In the genomic region with DNA sequence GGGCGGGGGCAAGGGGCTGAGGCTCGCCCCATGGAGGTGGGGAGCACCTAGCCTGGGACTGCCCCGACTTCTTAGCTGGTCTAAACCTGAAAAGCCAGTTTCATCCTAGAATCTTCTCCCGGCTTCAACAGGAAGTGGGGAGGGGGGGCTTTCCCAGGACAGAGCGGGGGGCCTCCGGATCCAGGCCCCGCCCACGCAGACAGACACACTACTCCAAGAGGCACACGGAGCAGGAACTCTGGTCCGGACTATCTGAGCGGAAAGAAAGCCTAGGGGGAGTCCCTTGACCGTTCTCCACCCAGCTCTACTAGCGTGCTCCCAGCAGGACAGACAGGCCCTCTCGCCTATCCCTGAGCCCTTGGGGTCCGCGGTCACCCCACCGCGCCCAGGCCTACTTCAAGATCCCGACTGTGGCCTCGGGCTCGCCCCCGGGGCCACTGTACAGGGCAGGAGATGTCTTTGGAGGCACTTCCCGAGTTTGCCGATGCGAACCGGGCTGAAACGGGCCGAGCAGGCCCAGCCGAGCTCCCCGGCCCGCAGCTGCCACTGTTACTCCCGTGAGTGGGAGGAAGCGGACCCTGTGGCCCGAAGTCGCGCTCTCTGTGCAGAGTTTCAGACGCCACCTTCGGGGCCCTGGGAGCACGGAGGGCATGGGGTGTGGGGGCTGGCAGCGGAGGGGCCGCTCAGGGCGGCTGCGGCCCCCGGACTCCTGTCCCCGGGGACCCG, we compare ENCODE assay signal across 8 mouse cellular contexts. TPM values are rescaled to one million over a fixed set of nuclear protein-coding genes. Genes with fewer than 3 reads are reported as not detected.
A peak's percentile ranks its signal among the peaks of the same experiment; 100 is the strongest.
DNase-seq lines count a peak whose midpoint lies in the region; ATAC-seq lines count a peak whose summit lies in the region.

No protein-coding gene starts in this region.

- H3K4me3 ChIP-seq in forebrain, embryonic 13.5 days: peak overlapping the region; percentile 62
- peak overlapping the region; percentile 72 for H3K4me3 ChIP-seq in liver, embryonic 11.5 days (ENCODE audit: low read depth, low read length)
- peak overlapping the region; percentile 85 for H3K4me3 ChIP-seq in neural tube, embryonic 11.5 days (ENCODE audit: low read depth, low read length)

- H3K9me3 ChIP-seq in forebrain, embryonic 13.5 days (replicated peaks): no peaks in the 10 kb centered on the region
- H3K9me3 ChIP-seq in liver, embryonic 11.5 days (ENCODE audit: control insufficient read depth, low read length): 0 out of 2 replicates have a peak, but pooled peaks cover 3% of the 10 kb centered on the region
- H3K9me3 ChIP-seq in neural tube, embryonic 11.5 days (ENCODE audit: control insufficient read depth, low read length): no peaks in the 10 kb centered on the region

- peak; percentile 39 for DNase-seq in cerebellum, adult 8-10 months
- no peak for DNase-seq in cerebellum, postnatal 4 days (ENCODE audit: low spot score in 2 of 2)
- DNase-seq in adipocyte (ENCODE audit: low spot score): peak; percentile 90
- DNase-seq in heart, postnatal 4 days: peak; percentile 77
- peak; percentile 67 for DNase-seq in liver, embryonic 11.5 days (ENCODE audit: low spot score)
- peak; percentile 64 for DNase-seq in neural tube, embryonic 11.5 days (ENCODE audit: low spot score)

- no peaks in the 10 kb centered on the region for H3K36me3 ChIP-seq in forebrain, embryonic 13.5 days (ENCODE audit: poor library complexity, severe bottlenecking)
- H3K36me3 ChIP-seq in liver, embryonic 11.5 days (ENCODE audit: control insufficient read depth, insufficient read depth, low read length): no peaks in the 10 kb centered on the region
- no peaks in the 10 kb centered on the region for H3K36me3 ChIP-seq in neural tube, embryonic 11.5 days (ENCODE audit: control insufficient read depth, insufficient read depth, low read length)

- peak overlapping the region; percentile 51 for H3K27ac ChIP-seq in forebrain, embryonic 13.5 days
- H3K27ac ChIP-seq in liver, embryonic 11.5 days (ENCODE audit: low read depth, low read length): peak overlapping the region; percentile 77
- H3K27ac ChIP-seq in neural tube, embryonic 11.5 days (ENCODE audit: low read depth, low read length): peak overlapping the region; percentile 40

- H3K27me3 ChIP-seq in forebrain, embryonic 13.5 days: peaks cover 51% of the 10 kb centered on the region
- peaks cover 46% of the 10 kb centered on the region for H3K27me3 ChIP-seq in liver, embryonic 11.5 days (replicated peaks; ENCODE audit: control insufficient read depth, insufficient read depth, low read length)
- peaks cover 6% of the 10 kb centered on the region; the same call in 1 of the 2 replicates for H3K27me3 ChIP-seq in neural tube, embryonic 11.5 days (ENCODE audit: control insufficient read depth, insufficient read depth, low read length)

- ATAC-seq in forebrain, embryonic 13.5 days: peak; percentile 17; the same call in 1 of the 2 replicates
- peak; percentile 40 for ATAC-seq in liver, embryonic 11.5 days (replicated peaks; ENCODE audit: low FRiP score)
- peak; percentile 22 for ATAC-seq in neural tube, embryonic 11.5 days (ENCODE audit: insufficient read depth, low FRiP score, low TSS enrichment)
- no peak for ATAC-seq in erythroid progenitor cell, adult 5-6 weeks (replicated peaks; ENCODE audit: low FRiP score, poor library complexity, severe bottlenecking)

- 1% methylated on average over 45 of the region's 46 CpGs for WGBS in forebrain, embryonic 13.5 days
- under 1% methylated on average over 44 of the region's 46 CpGs for WGBS in liver, embryonic 11.5 days
- WGBS in neural tube, embryonic 11.5 days: under 1% methylated on average over 46 of the region's 46 CpGs

- peak overlapping the region; percentile 74 for H3K9ac ChIP-seq in forebrain, embryonic 13.5 days
- H3K9ac ChIP-seq in liver, embryonic 11.5 days (ENCODE audit: low read depth, low read length): peak overlapping the region; percentile 75
- peak overlapping the region; percentile 89 for H3K9ac ChIP-seq in neural tube, embryonic 11.5 days (ENCODE audit: low read length)

- peak overlapping the region; percentile 99 for H3K4me2 ChIP-seq in forebrain, embryonic 13.5 days
- peak overlapping the region; percentile 90 for H3K4me2 ChIP-seq in liver, embryonic 11.5 days
- H3K4me2 ChIP-seq in neural tube, embryonic 11.5 days (ENCODE audit: low read depth): peak overlapping the region; percentile 99

- H3K4me1 ChIP-seq in forebrain, embryonic 13.5 days: peaks cover 49% of the 10 kb centered on the region
- H3K4me1 ChIP-seq in liver, embryonic 11.5 days (replicated peaks; ENCODE audit: control insufficient read depth, insufficient read depth, low read length): peaks cover 45% of the 10 kb centered on the region
- H3K4me1 ChIP-seq in neural tube, embryonic 11.5 days (ENCODE audit: control insufficient read depth, insufficient read depth, low read length): peaks cover 17% of the 10 kb centered on the region

RNA-seq across cellular contexts. Expression of gene Rhbdf1, which starts 0.7 kb away (rescaled TPM):
- 9.7 and 12.3 TPM in 2 replicates for polyA plus RNA-seq in forebrain, embryonic 13.5 days (2015; fragmentation: Nextera tagmentation; extraction: Ambion mirVana)
- 10 to 100 TPM; 31.9 to 33.0 TPM for total RNA-seq in heart, postnatal 4 days (2021)
- 16.9 and 19.1 TPM in 2 replicates for polyA plus RNA-seq in liver, embryonic 11.5 days (2014; fragmentation: Nextera tagmentation; extraction: Ambion mirVana)
- polyA plus RNA-seq in neural tube, embryonic 11.5 days (2014; fragmentation: Nextera tagmentation; extraction: Ambion mirVana): 24.6 and 24.7 TPM in 2 replicates
- not detected in 2 replicates for total RNA-seq in erythroid progenitor cell, adult 5-6 weeks (2015; ENCODE audit: low replicate concordance)
- total RNA-seq in erythroid progenitor cell, adult 5-6 weeks (2017; ENCODE audit: low replicate concordance): 2.3 and 5.0 TPM in 2 replicates

RNA-seq across cellular contexts. Expression of gene Mpg, which starts 4.9 kb away (rescaled TPM):
- 24.9 and 30.6 TPM in 2 replicates for polyA plus RNA-seq in forebrain, embryonic 13.5 days (2015; fragmentation: Nextera tagmentation; extraction: Ambion mirVana)
- 10 to 100 TPM; 10.4 to 11.3 TPM for total RNA-seq in heart, postnatal 4 days (2021)
- polyA plus RNA-seq in liver, embryonic 11.5 days (2014; fragmentation: Nextera tagmentation; extraction: Ambion mirVana): 29.6 and 30.8 TPM in 2 replicates
- polyA plus RNA-seq in neural tube, embryonic 11.5 days (2014; fragmentation: Nextera tagmentation; extraction: Ambion mirVana): 29.4 and 31.2 TPM in 2 replicates
- total RNA-seq in erythroid progenitor cell, adult 5-6 weeks (2015; ENCODE audit: low replicate concordance): 13.0 and 14.1 TPM in 2 replicates
- total RNA-seq in erythroid progenitor cell, adult 5-6 weeks (2017; ENCODE audit: low replicate concordance): 18.7 and 23.9 TPM in 2 replicates

RNA-seq across cellular contexts. Expression of gene Snrnp25, which starts 16.2 kb away (rescaled TPM):
- polyA plus RNA-seq in forebrain, embryonic 13.5 days (2015; fragmentation: Nextera tagmentation; extraction: Ambion mirVana): 61.3 and 64.9 TPM in 2 replicates
- total RNA-seq in heart, postnatal 4 days (2021): 10 to 100 TPM; 14.4 to 15.6 TPM
- 96.7 and 114 TPM in 2 replicates for polyA plus RNA-seq in liver, embryonic 11.5 days (2014; fragmentation: Nextera tagmentation; extraction: Ambion mirVana)
- 73.4 and 80.3 TPM in 2 replicates for polyA plus RNA-seq in neural tube, embryonic 11.5 days (2014; fragmentation: Nextera tagmentation; extraction: Ambion mirVana)
- 52.3 and 53.7 TPM in 2 replicates for total RNA-seq in erythroid progenitor cell, adult 5-6 weeks (2015; ENCODE audit: low replicate concordance)
- total RNA-seq in erythroid progenitor cell, adult 5-6 weeks (2017; ENCODE audit: low replicate concordance): 31.8 and 104 TPM in 2 replicates

RNA-seq across cellular contexts. Expression of gene Il9r, which starts 21.3 kb away (rescaled TPM):
- not detected in 2 replicates for polyA plus RNA-seq in forebrain, embryonic 13.5 days (2015; fragmentation: Nextera tagmentation; extraction: Ambion mirVana)
- total RNA-seq in heart, postnatal 4 days (2021): under 1 TPM; 0.20 to 0.21 TPM
- polyA plus RNA-seq in liver, embryonic 11.5 days (2014; fragmentation: Nextera tagmentation; extraction: Ambion mirVana): 0.53 and 0.62 TPM in 2 replicates
- polyA plus RNA-seq in neural tube, embryonic 11.5 days (2014; fragmentation: Nextera tagmentation; extraction: Ambion mirVana): 0.07 TPM in 1 of 2 replicates, not detected in the other
- total RNA-seq in erythroid progenitor cell, adult 5-6 weeks (2015; ENCODE audit: low replicate concordance): not detected in 2 replicates
- not detected in 2 replicates for total RNA-seq in erythroid progenitor cell, adult 5-6 weeks (2017; ENCODE audit: low replicate concordance)

RNA-seq across cellular contexts. Expression of gene Nprl3, which starts 46.1 kb away (rescaled TPM):
- 48.3 and 54.2 TPM in 2 replicates for polyA plus RNA-seq in forebrain, embryonic 13.5 days (2015; fragmentation: Nextera tagmentation; extraction: Ambion mirVana)
- total RNA-seq in heart, postnatal 4 days (2021): 10 to 100 TPM; 27.1 to 32.1 TPM
- 31.0 and 38.1 TPM in 2 replicates for polyA plus RNA-seq in liver, embryonic 11.5 days (2014; fragmentation: Nextera tagmentation; extraction: Ambion mirVana)
- polyA plus RNA-seq in neural tube, embryonic 11.5 days (2014; fragmentation: Nextera tagmentation; extraction: Ambion mirVana): 29.0 and 33.0 TPM in 2 replicates
- total RNA-seq in erythroid progenitor cell, adult 5-6 weeks (2015; ENCODE audit: low replicate concordance): 75.9 and 106 TPM in 2 replicates
- total RNA-seq in erythroid progenitor cell, adult 5-6 weeks (2017; ENCODE audit: low replicate concordance): 143 and 155 TPM in 2 replicates

Comparison
In these comparisons a context has a peak if more than half of its experiments do, and no peak if none do; other contexts are left out.
1. DNase-seq: peak in cerebellum, adult 8-10 months (single experiment), adipocyte (single experiment), heart, postnatal 4 days (single experiment), liver, embryonic 11.5 days (single experiment) and neural tube, embryonic 11.5 days (single experiment); none in cerebellum, postnatal 4 days (0 of 2).
2. Peak in every context shown above with its lines, with median percentiles within 50 percentile points of each other: H3K27ac ChIP-seq, H3K4me2 ChIP-seq, H3K4me3 ChIP-seq and H3K9ac ChIP-seq.